Mouse (Mus musculus): ENCODE measurements around the gene Ackr3. TPM values are rescaled to one million over a fixed set of nuclear protein-coding genes. Genes with fewer than 3 reads are reported as not detected.

Ackr3 gene
- polyA plus RNA-seq, 1 experiment from 2014 or later = 51.0 TPM

- no peak overlapping the region for H3K9ac ChIP-seq (ENCODE audit: low read length)
- ATAC-seq (ENCODE audit: insufficient number of reproducible peaks, insufficient read depth, low FRiP score, low read depth) = no peak
- H3K27ac ChIP-seq (replicated peaks in 1 of 2; ENCODE audit: control insufficient read depth in 1 of 2, insufficient read depth in 1 of 2, low read depth in 2 of 2, low read length in 2 of 2) = no peak overlapping the region
- 65% methylated on average over 8 of the region's 8 CpGs for WGBS
- no peaks in the 10 kb centered on the region for H3K27me3 ChIP-seq (ENCODE audit: control insufficient read depth, insufficient read depth, low read length)
- H3K4me1 ChIP-seq (ENCODE audit: control insufficient read depth in 2 of 2, insufficient read depth in 2 of 2, low read length in 2 of 2) = peaks cover 4 to 5% of the 10 kb centered on the region in 2 experiments; a peak in 1 of 4 replicates
- no peak overlapping the region for H3K4me2 ChIP-seq (ENCODE audit: low read length)
- H3K36me3 ChIP-seq (ENCODE audit: control insufficient read depth, insufficient read depth, low read length) = no peaks in the 10 kb centered on the region
- H3K4me3 ChIP-seq (ENCODE audit: control insufficient read depth in 1 of 2, insufficient read depth in 1 of 2, low read depth in 1 of 2, low read length in 2 of 2) = no peak overlapping the region
- 0 out of 2 replicates have a peak, but pooled peaks cover 2% of the 10 kb centered on the region for H3K9me3 ChIP-seq (ENCODE audit: control insufficient read depth, low read length)
Observed at GRCm38 (mm10) chr1:90174338-90174737, 29.4 kb upstream of the Ackr3 start.

GRCm38 (mm10) chr1:90176223-90176622, 27.6 kb upstream of the Ackr3 start:
- H3K27me3 ChIP-seq (ENCODE audit: control insufficient read depth, insufficient read depth, low read length) = no peaks in the 10 kb centered on the region
- H3K4me2 ChIP-seq (ENCODE audit: low read length) = no peak overlapping the region
- H3K9ac ChIP-seq (ENCODE audit: low read length) = no peak overlapping the region
- 0 out of 2 replicates have a peak, but pooled peaks cover 2% of the 10 kb centered on the region for H3K9me3 ChIP-seq (ENCODE audit: control insufficient read depth, low read length)
- peaks cover 4 to 5% of the 10 kb centered on the region in 2 experiments; a peak in 1 of 4 replicates for H3K4me1 ChIP-seq (ENCODE audit: control insufficient read depth in 2 of 2, insufficient read depth in 2 of 2, low read length in 2 of 2)
- ATAC-seq (ENCODE audit: insufficient number of reproducible peaks, insufficient read depth, low FRiP score, low read depth) = peak; percentile 6; the same call in 1 of the 2 replicates
- no peak overlapping the region for H3K4me3 ChIP-seq (ENCODE audit: control insufficient read depth in 1 of 2, insufficient read depth in 1 of 2, low read depth in 1 of 2, low read length in 2 of 2)
- no peak overlapping the region for H3K27ac ChIP-seq (replicated peaks in 1 of 2; ENCODE audit: control insufficient read depth in 1 of 2, insufficient read depth in 1 of 2, low read depth in 2 of 2, low read length in 2 of 2)
- 36% methylated on average over 7 of the region's 7 CpGs for WGBS
- H3K36me3 ChIP-seq (ENCODE audit: control insufficient read depth, insufficient read depth, low read length) = no peaks in the 10 kb centered on the region

- no peak overlapping the region for H3K27ac ChIP-seq (replicated peaks in 1 of 2; ENCODE audit: control insufficient read depth in 1 of 2, insufficient read depth in 1 of 2, low read depth in 2 of 2, low read length in 2 of 2)
- H3K36me3 ChIP-seq (ENCODE audit: control insufficient read depth, insufficient read depth, low read length) = no peaks in the 10 kb centered on the region
- peaks cover 4 to 5% of the 10 kb centered on the region in 2 experiments; a peak in 1 of 4 replicates for H3K4me1 ChIP-seq (ENCODE audit: control insufficient read depth in 2 of 2, insufficient read depth in 2 of 2, low read length in 2 of 2)
- H3K9me3 ChIP-seq (ENCODE audit: control insufficient read depth, low read length) = no peaks in the 10 kb centered on the region
- H3K27me3 ChIP-seq (ENCODE audit: control insufficient read depth, insufficient read depth, low read length) = no peaks in the 10 kb centered on the region
- H3K4me2 ChIP-seq (ENCODE audit: low read length) = no peak overlapping the region
- H3K4me3 ChIP-seq (ENCODE audit: control insufficient read depth in 1 of 2, insufficient read depth in 1 of 2, low read depth in 1 of 2, low read length in 2 of 2) = no peak overlapping the region
- no peak overlapping the region for H3K9ac ChIP-seq (ENCODE audit: low read length)
- ATAC-seq (ENCODE audit: insufficient number of reproducible peaks, insufficient read depth, low FRiP score, low read depth) = no peak
Observed at GRCm38 (mm10) chr1:90177565-90177964, 26.2 kb upstream of the Ackr3 start.

- no peak for ATAC-seq (ENCODE audit: insufficient number of reproducible peaks, insufficient read depth, low FRiP score, low read depth)
Observed at GRCm38 (mm10) chr1:90177978-90178377, 25.8 kb upstream of the Ackr3 start.

GRCm38 (mm10) chr1:90180479-90180878, 23.3 kb upstream of the Ackr3 start:
- H3K4me2 ChIP-seq (ENCODE audit: low read length) = no peak overlapping the region
- H3K9me3 ChIP-seq (ENCODE audit: control insufficient read depth, low read length) = no peaks in the 10 kb centered on the region
- no peak overlapping the region for H3K9ac ChIP-seq (ENCODE audit: low read length)
- H3K27ac ChIP-seq (replicated peaks in 1 of 2; ENCODE audit: control insufficient read depth in 1 of 2, insufficient read depth in 1 of 2, low read depth in 2 of 2, low read length in 2 of 2) = no peak overlapping the region
- WGBS = 68% methylated on average over 7 of the region's 7 CpGs
- ATAC-seq (ENCODE audit: insufficient number of reproducible peaks, insufficient read depth, low FRiP score, low read depth) = no peak
- H3K4me3 ChIP-seq (ENCODE audit: control insufficient read depth in 1 of 2, insufficient read depth in 1 of 2, low read depth in 1 of 2, low read length in 2 of 2) = no peak overlapping the region
- no peaks in the 10 kb centered on the region for H3K36me3 ChIP-seq (ENCODE audit: control insufficient read depth, insufficient read depth, low read length)
- no peaks in the 10 kb centered on the region for H3K27me3 ChIP-seq (ENCODE audit: control insufficient read depth, insufficient read depth, low read length)
- peaks cover 4 to 5% of the 10 kb centered on the region in 2 experiments; a peak in 1 of 4 replicates for H3K4me1 ChIP-seq (ENCODE audit: control insufficient read depth in 2 of 2, insufficient read depth in 2 of 2, low read length in 2 of 2)

More at GRCm38 (mm10) chr1:90177978-90178377, 25.8 kb upstream of the Ackr3 start:
- 72% methylated on average over 5 of the region's 5 CpGs for WGBS
- Histone ChIP-seq H3K4me1 (ENCODE audit: control insufficient read depth in 2 of 2, insufficient read depth in 2 of 2, low read length in 2 of 2) (peaks cover 4 to 5% of the 10 kb centered on the region in 2 experiments; a peak in 1 of 4 replicates), H3K36me3 (ENCODE audit: control insufficient read depth, insufficient read depth, low read length) (no peaks in the 10 kb centered on the region), H3K9me3 (ENCODE audit: control insufficient read depth, low read length) (no peaks in the 10 kb centered on the region), H3K9ac (ENCODE audit: low read length) (no peak overlapping the region), H3K4me2 (ENCODE audit: low read length) (no peak overlapping the region), H3K4me3 (ENCODE audit: control insufficient read depth in 1 of 2, insufficient read depth in 1 of 2, low read depth in 1 of 2, low read length in 2 of 2) (no peak overlapping the region), H3K27me3 (ENCODE audit: control insufficient read depth, insufficient read depth, low read length) (no peaks in the 10 kb centered on the region), H3K27ac (replicated peaks in 1 of 2; ENCODE audit: control insufficient read depth in 1 of 2, insufficient read depth in 1 of 2, low read depth in 2 of 2, low read length in 2 of 2) (no peak overlapping the region)

- Histone ChIP-seq H3K27me3 (ENCODE audit: control insufficient read depth, insufficient read depth, low read length) (no peaks in the 10 kb centered on the region), H3K4me3 (ENCODE audit: control insufficient read depth in 1 of 2, insufficient read depth in 1 of 2, low read depth in 1 of 2, low read length in 2 of 2) (no peak overlapping the region), H3K9ac (ENCODE audit: low read length) (no peak overlapping the region), H3K9me3 (ENCODE audit: control insufficient read depth, low read length) (peaks cover 1% of the 10 kb centered on the region; the same call in 1 of the 2 replicates), H3K36me3 (ENCODE audit: control insufficient read depth, insufficient read depth, low read length) (no peaks in the 10 kb centered on the region), H3K4me1 (ENCODE audit: control insufficient read depth in 2 of 2, insufficient read depth in 2 of 2, low read length in 2 of 2) (peaks cover under 1 to 2% of the 10 kb centered on the region in 2 experiments; a peak in 1 of 4 replicates), H3K27ac (replicated peaks in 1 of 2; ENCODE audit: control insufficient read depth in 1 of 2, insufficient read depth in 1 of 2, low read depth in 2 of 2, low read length in 2 of 2) (no peak overlapping the region), H3K4me2 (ENCODE audit: low read length) (no peak overlapping the region)
- 77% methylated on average over 12 of the region's 12 CpGs for WGBS
- no peak for ATAC-seq (ENCODE audit: insufficient number of reproducible peaks, insufficient read depth, low FRiP score, low read depth)
Observed at GRCm38 (mm10) chr1:90180966-90181699, 22.6 kb upstream of the Ackr3 start.

- Histone ChIP-seq H3K4me3 (ENCODE audit: control insufficient read depth in 1 of 2, insufficient read depth in 1 of 2, low read depth in 1 of 2, low read length in 2 of 2) (no peak overlapping the region), H3K36me3 (ENCODE audit: control insufficient read depth, insufficient read depth, low read length) (no peaks in the 10 kb centered on the region), H3K4me2 (ENCODE audit: low read length) (no peak overlapping the region), H3K9me3 (ENCODE audit: control insufficient read depth, low read length) (peaks cover 8% of the 10 kb centered on the region; the same call in 1 of the 2 replicates), H3K9ac (ENCODE audit: low read length) (no peak overlapping the region), H3K4me1 (ENCODE audit: control insufficient read depth in 2 of 2, insufficient read depth in 2 of 2, low read length in 2 of 2) (no peaks in the 10 kb centered on the region), H3K27ac (replicated peaks in 1 of 2; ENCODE audit: control insufficient read depth in 1 of 2, insufficient read depth in 1 of 2, low read depth in 2 of 2, low read length in 2 of 2) (no peak overlapping the region), H3K27me3 (ENCODE audit: control insufficient read depth, insufficient read depth, low read length) (no peaks in the 10 kb centered on the region)
- WGBS = 53% methylated on average over 5 of the region's 5 CpGs
- ATAC-seq (ENCODE audit: insufficient number of reproducible peaks, insufficient read depth, low FRiP score, low read depth) = no peak
Observed at GRCm38 (mm10) chr1:90182521-90182920, 21.3 kb upstream of the Ackr3 start.
